Mouse (Mus musculus): ENCODE results near the gene Ikbkg.
A peak's percentile ranks its signal among the peaks of the same experiment; 100 is the strongest.

- 0 out of 2 replicates have a peak, but pooled peaks have one; percentile 5 for TF ChIP-seq CTCF (IDR thresholded peaks at IDR 0.05)
- peak; percentile 80 for TF ChIP-seq POLR2A (IDR thresholded peaks at IDR 0.05; ENCODE audit: insufficient read depth, low read depth, low read length)
- TF ChIP-seq EP300 (IDR thresholded peaks at IDR 0.05; ENCODE audit: insufficient read depth, low read depth, low read length) = 0 out of 2 replicates have a peak, but pooled peaks have one; percentile 56
Measured at GRCm38 (mm10) chrX:74372888-74373549, 20.1 kb upstream of the Ikbkg start, which contains the start of the genes Ubl4a and Slc10a3.
